Mouse (Mus musculus) thymus, adult 2 months (tissue): ENCODE data around the gene Vmn1r43. TPM values are rescaled to one million over a fixed set of nuclear protein-coding genes. Genes with fewer than 3 reads are reported as not detected.
"Not testable (repeated sequence)": the region's sequence is repeated elsewhere in the genome, so short reads cannot be mapped to it uniquely, and the experiment has no call there.

Experiments
- DNase-seq: peaks from one replicate; pipeline ENCODE4 v3.0.0; 2021
- H3K27ac ChIP-seq: fragments of 200-500 bp; 2 replicates; pipeline ENCODE4 v1.5.1; 2012; ENCODE audit warnings: low read length, control low read depth; ENCODE audit not compliant: control insufficient read depth, insufficient read depth
- H3K27me3 ChIP-seq: fragments of 200-500 bp; 2 replicates; pipeline ENCODE4 v1.6.1; 2012; ENCODE audit warnings: mild to moderate bottlenecking, low read length, moderate library complexity, mixed read lengths; ENCODE audit not compliant: control insufficient read depth, insufficient read depth
- H3K36me3 ChIP-seq: fragments of 200-500 bp; 2 replicates; pipeline ENCODE4 v1.6.1; 2012; ENCODE audit warnings: mild to moderate bottlenecking, low read length, moderate library complexity; ENCODE audit not compliant: control insufficient read depth, insufficient read depth
- H3K4me1 ChIP-seq: fragments of 200-500 bp; replicated peaks from 2 replicates; pipeline ENCODE4 v1.6.1; 2012; ENCODE audit warnings: low read length; ENCODE audit not compliant: control insufficient read depth, insufficient read depth
- H3K4me3 ChIP-seq: fragments of 200-500 bp; 2 replicates; pipeline ENCODE4 v1.5.1; 2012; ENCODE audit warnings: mild to moderate bottlenecking, low read length, control low read depth, moderate library complexity; ENCODE audit not compliant: control insufficient read depth, insufficient read depth
- CTCF ChIP-seq: fragments of 200-500 bp; IDR thresholded peaks from 2 replicates; pipeline ENCODE4 v1.5.1; 2012; ENCODE audit warnings: mild to moderate bottlenecking, control low read depth, low read length, moderate library complexity, borderline replicate concordance; ENCODE audit not compliant: control insufficient read depth, poor library complexity, insufficient read depth; ENCODE audit errors: extremely low read depth
- POLR2A ChIP-seq: fragments of 200-500 bp; IDR thresholded peaks from 2 replicates; pipeline ENCODE4 v1.6.1; 2012; ENCODE audit warnings: mild to moderate bottlenecking, low read length, control low read depth, moderate library complexity; ENCODE audit not compliant: control insufficient read depth, poor library complexity, insufficient read depth; ENCODE audit errors: extremely low read depth
- WGBS: fragments of 180-500 bp; shearing (Covaris S2); methylation state at CpG from one replicate; pipeline ENCODE4 v1.1.7; 2018; 5-methylcytosine and 5-hydroxymethylcytosine counted together
- polyA plus RNA-seq: library from polyadenylated mRNA; depleted of rRNA; stranded (reverse); fragments of >200 nt; gene quantifications from 2 replicates; pipeline ENCODE4 v1.2.3, GENCODE M21; 2012; rRNA removed

Vmn1r43 gene
- not detected in 2 replicates for polyA plus RNA-seq

- H3K27me3 ChIP-seq, H3K36me3 ChIP-seq, H3K4me1 ChIP-seq, DNase-seq, H3K4me3 ChIP-seq, H3K27ac ChIP-seq: not testable (repeated sequence)
- 83% methylated on average over 3 of the region's 3 CpGs for WGBS
Observed at GRCm38 (mm10) chr6:89876313-89876712, at the start of gene Vmn1r43, which contains the start of gene Vmn1r42. Gene Vmn1r43 (minus strand): TSS chr6:89876413. Gene Vmn1r42 (minus strand): TSS chr6:89876413.

GRCm38 (mm10) chr6:89883812-89884211, 7.6 kb upstream of the Vmn1r43 start:
- H3K27ac ChIP-seq = no peak overlapping the region
- no peak overlapping the region for H3K4me3 ChIP-seq
- no peaks in the 10 kb centered on the region for H3K27me3 ChIP-seq
- TF ChIP-seq CTCF (no peak), POLR2A (no peak)
- H3K4me1 ChIP-seq = no peaks in the 10 kb centered on the region
- no peak for DNase-seq
- 60% methylated on average over 2 of the region's 2 CpGs for WGBS
- H3K36me3 ChIP-seq = no peaks in the 10 kb centered on the region

- TF ChIP-seq CTCF (no peak), POLR2A (no peak)
- H3K4me1 ChIP-seq = no peaks in the 10 kb centered on the region
- 100% methylated on average over 1 of the region's 1 CpGs for WGBS
Observed at GRCm38 (mm10) chr6:89883360-89883759, 7.1 kb upstream of the Vmn1r43 start, which contains the start of gene Vmn1r44. Gene Vmn1r44 (plus strand): TSS chr6:89883660.

GRCm38 (mm10) chr6:89880867-89881266, 4.7 kb upstream of the Vmn1r43 start:
- TF ChIP-seq CTCF = no peak
- TF ChIP-seq POLR2A = no peak
- Histone ChIP-seq H3K27me3 (no peaks in the 10 kb centered on the region), H3K4me1 (no peaks in the 10 kb centered on the region), H3K36me3 (no peaks in the 10 kb centered on the region), H3K4me3 (no peak overlapping the region), H3K27ac (no peak overlapping the region)
- DNase-seq = no peak

More at GRCm38 (mm10) chr6:89883360-89883759, 7.1 kb upstream of the Vmn1r43 start, which contains the start of gene Vmn1r44:
- H3K36me3 ChIP-seq = no peaks in the 10 kb centered on the region
- no peaks in the 10 kb centered on the region for H3K27me3 ChIP-seq
- H3K4me3 ChIP-seq = no peak within 1 kb of the TSS
- no peak for DNase-seq
- H3K27ac ChIP-seq = no peak within 1 kb of the TSS

GRCm38 (mm10) chr6:89876963-89877362, 750 bp upstream of the Vmn1r43 start:
- H3K36me3 ChIP-seq = no peaks in the 10 kb centered on the region
- DNase-seq = no peak
- no peak overlapping the region for H3K27ac ChIP-seq
- H3K27me3 ChIP-seq = no peaks in the 10 kb centered on the region
- H3K4me1 ChIP-seq = no peaks in the 10 kb centered on the region
- TF ChIP-seq POLR2A (no peak), CTCF (no peak)
- H3K4me3 ChIP-seq = no peak overlapping the region
- 87% methylated on average over 2 of the region's 2 CpGs for WGBS

- Histone ChIP-seq H3K27ac (no peak overlapping the region), H3K36me3 (no peaks in the 10 kb centered on the region), H3K27me3 (no peaks in the 10 kb centered on the region), H3K4me3 (no peak overlapping the region), H3K4me1 (no peaks in the 10 kb centered on the region)
- no peak for DNase-seq
- WGBS = 94% methylated on average over 2 of the region's 2 CpGs
- TF ChIP-seq POLR2A (no peak), CTCF (no peak)
Observed at GRCm38 (mm10) chr6:89867976-89868375, 8.2 kb downstream of the Vmn1r43 start.

- Histone ChIP-seq H3K4me3 (no peak overlapping the region), H3K27me3 (no peaks in the 10 kb centered on the region), H3K36me3 (no peaks in the 10 kb centered on the region), H3K27ac (no peak overlapping the region), H3K4me1 (no peaks in the 10 kb centered on the region)
- 58% methylated on average over 2 of the region's 2 CpGs for WGBS
- no peak for TF ChIP-seq POLR2A
- TF ChIP-seq CTCF = no peak
- DNase-seq = no peak
Observed at GRCm38 (mm10) chr6:89867276-89867675, 8.9 kb downstream of the Vmn1r43 start.
